Mouse (Mus musculus) C2C12 (cell line): ENCODE measurements around the gene Rras2. TPM values are rescaled to one million over a fixed set of nuclear protein-coding genes. Genes with fewer than 3 reads are reported as not detected.

Experiments used
- H3K27me3 ChIP-seq: one replicate; pipeline ENCODE4 v1.6.1; 2011; ENCODE audit not compliant: control insufficient read depth, insufficient read depth, insufficient read length
- H3K36me3 ChIP-seq: one replicate; pipeline ENCODE4 v1.6.1; 2011; ENCODE audit not compliant: control insufficient read depth, insufficient read depth
- H3K4me3 ChIP-seq: one replicate; pipeline ENCODE4 v1.5.1; 2011; ENCODE audit warnings: mild to moderate bottlenecking, control low read depth; ENCODE audit not compliant: poor library complexity, insufficient read depth, severe bottlenecking
- H3K79me2 ChIP-seq: one replicate; pipeline ENCODE4 v1.6.1; 2011; ENCODE audit not compliant: control insufficient read depth, insufficient read depth
- H3K79me3 ChIP-seq: one replicate; pipeline ENCODE4 v1.6.1; 2011; ENCODE audit warnings: low read depth, control low read depth
- H3ac ChIP-seq: one replicate; pipeline ENCODE3; 2011; ENCODE audit warnings: low read depth; ENCODE audit not compliant: control insufficient read depth, insufficient read length
- CEBPB ChIP-seq: IDR thresholded peaks from one replicate; pipeline ENCODE4 v1.6.1; 2011; ENCODE audit warnings: low read depth, mild to moderate bottlenecking, control low read depth, moderate library complexity
- CTCF ChIP-seq: IDR thresholded peaks from one replicate; pipeline ENCODE4 v1.5.1; 2011; ENCODE audit not compliant: control insufficient read depth, insufficient read depth, insufficient read length
- FOSL1 ChIP-seq: IDR thresholded peaks from one replicate; pipeline ENCODE4 v1.8.0; 2011; ENCODE audit warnings: mild to moderate bottlenecking, low read length; ENCODE audit not compliant: poor library complexity, insufficient read depth, severe bottlenecking
- MAX ChIP-seq: IDR thresholded peaks from one replicate; pipeline ENCODE4 v1.6.1; 2011; ENCODE audit warnings: mild to moderate bottlenecking, control low read depth
- MYOD1 ChIP-seq: IDR thresholded peaks from one replicate; pipeline ENCODE4 v1.6.1; 2011; ENCODE audit warnings: low read depth; ENCODE audit not compliant: control insufficient read depth, insufficient read length
- MYOG ChIP-seq: IDR thresholded peaks from one replicate; pipeline ENCODE4 v1.6.1; 2011; ENCODE audit not compliant: control insufficient read depth, insufficient read length; ENCODE audit errors: extremely low read depth
- USF1 ChIP-seq: IDR thresholded peaks from one replicate; pipeline ENCODE4 v1.6.1; 2011; ENCODE audit warnings: low read depth, mild to moderate bottlenecking, control low read depth, moderate library complexity
- polyA plus RNA-seq: library from polyadenylated mRNA; unstranded; fragments of >200 nt; fragmentation: generic; extraction: Trizol; gene quantifications from one replicate; pipeline ENCODE4 v1.2.1, GENCODE M21; 2012; ENCODE audit warnings: missing spikeins

Gene Rras2
- polyA plus RNA-seq, 1 experiment = 55.3 TPM

DNA sequence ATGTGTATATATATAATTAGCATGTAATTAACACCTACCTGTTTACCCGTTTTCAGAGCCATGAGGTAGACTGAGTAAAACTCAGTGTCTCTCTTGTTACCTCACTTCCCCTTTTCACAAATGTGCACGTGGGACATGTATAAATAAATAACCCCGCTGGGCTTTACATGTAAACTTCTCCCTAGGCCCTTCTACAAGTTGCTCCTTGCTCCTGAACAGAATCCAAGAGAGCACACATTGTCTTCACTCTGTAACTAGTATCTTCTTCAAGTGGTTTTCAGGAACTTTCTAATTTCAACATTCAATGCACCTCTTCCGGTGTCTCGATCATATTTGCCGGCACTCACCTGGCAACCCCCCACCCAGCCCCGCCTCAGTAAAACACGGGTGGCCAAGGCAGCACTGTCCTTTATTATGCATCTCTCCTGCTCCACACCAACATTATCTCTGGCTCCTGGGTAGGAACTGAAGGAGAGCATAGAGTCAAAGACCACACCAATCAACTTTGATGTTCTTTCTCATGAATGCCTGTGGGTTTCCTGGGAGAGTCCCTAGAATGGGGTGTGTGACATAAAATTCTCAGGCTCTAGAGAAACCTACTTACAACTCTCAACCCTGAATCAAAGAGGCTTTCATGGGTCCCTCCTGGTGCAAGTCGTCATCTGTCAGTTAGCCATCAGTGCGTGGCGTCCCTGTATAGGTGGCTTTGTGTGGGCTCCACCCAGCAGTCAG, 47.7 kb downstream of the Rras2 start:
- Histone ChIP-seq H3K79me3 (peaks cover 73% of the 10 kb centered on the region), H3ac (no peak overlapping the region), H3K79me2 (peaks cover 100% of the 10 kb centered on the region), H3K36me3 (no peaks in the 10 kb centered on the region), H3K4me3 (no peak overlapping the region), H3K27me3 (no peaks in the 10 kb centered on the region)
- no peak for TF ChIP-seq CTCF
- TF ChIP-seq MYOG = no peak
- TF ChIP-seq USF1 = no peak
- TF ChIP-seq MAX = no peak
- TF ChIP-seq MYOD1 = no peak
- TF ChIP-seq FOSL1 = no peak
- no peak for TF ChIP-seq CEBPB

DNA sequence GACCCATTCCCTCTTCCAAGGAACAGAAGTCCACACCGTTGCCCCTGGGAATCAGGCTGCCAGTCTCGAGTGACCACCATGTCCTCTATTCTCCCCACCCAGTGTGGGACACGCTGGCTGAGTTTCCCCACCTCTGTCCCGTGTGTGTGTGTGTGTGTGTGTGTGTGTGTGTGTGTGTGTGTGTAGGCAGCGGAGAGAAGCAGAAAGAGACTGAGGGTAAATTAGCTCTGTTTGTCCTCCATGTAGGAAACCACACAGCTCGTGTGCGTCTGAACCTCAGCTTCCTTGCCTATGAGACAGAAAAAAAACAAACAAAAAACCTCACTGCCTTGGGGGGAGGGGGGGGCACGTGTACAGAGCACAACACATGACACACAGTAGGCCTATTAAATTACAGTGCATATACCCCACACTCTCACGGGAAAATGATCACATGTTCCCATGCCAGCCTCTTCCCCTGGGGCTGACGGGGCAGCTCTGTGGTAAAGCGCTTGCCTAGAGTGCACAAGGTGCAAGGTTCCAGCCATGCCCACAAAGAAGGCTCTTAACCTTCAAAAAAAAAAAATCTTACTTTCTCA, 48.5 kb downstream of the Rras2 start:
- Histone ChIP-seq H3ac (no peak overlapping the region), H3K4me3 (no peak overlapping the region), H3K79me2 (peaks cover 98% of the 10 kb centered on the region), H3K36me3 (no peaks in the 10 kb centered on the region), H3K27me3 (no peaks in the 10 kb centered on the region), H3K79me3 (peaks cover 71% of the 10 kb centered on the region)
- TF ChIP-seq USF1 = no peak
- no peak for TF ChIP-seq FOSL1
- TF ChIP-seq MYOG = no peak
- TF ChIP-seq MAX = no peak
- TF ChIP-seq CTCF = no peak
- TF ChIP-seq MYOD1 = no peak
- no peak for TF ChIP-seq CEBPB

DNA sequence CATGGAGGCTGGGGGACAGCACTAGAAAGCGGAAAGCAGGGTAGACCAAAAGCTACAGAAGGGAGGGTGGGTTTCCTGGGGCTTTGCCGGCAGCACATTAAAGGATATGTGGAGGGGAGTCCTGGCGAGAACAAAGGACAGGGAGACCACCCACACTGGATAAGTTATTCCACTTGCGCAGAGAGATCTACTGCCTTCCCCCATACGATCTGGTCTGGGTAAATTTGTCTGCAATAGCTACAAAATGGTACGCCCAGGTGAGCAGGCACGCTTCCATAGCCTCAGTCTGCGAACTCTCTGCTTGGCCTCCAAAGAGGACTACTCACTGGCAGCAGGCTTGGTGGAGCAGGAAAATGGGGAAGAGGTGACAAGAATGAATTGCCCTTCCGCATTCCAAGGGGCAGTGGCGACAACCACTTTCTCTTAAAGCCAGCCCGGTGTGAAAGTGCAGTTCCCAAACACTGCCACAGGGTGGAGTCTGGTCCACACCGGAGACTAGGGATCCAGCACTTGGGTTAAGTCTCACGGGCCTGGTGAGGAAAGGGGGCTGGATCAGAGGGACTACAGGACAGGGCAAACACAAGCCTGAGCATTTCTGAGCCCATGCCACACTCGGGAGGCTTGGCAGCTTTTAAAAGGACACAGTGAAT, 50.9 kb downstream of the Rras2 start:
- H3K79me2 ChIP-seq = peaks cover 92% of the 10 kb centered on the region
- H3ac ChIP-seq = no peak overlapping the region
- no peaks in the 10 kb centered on the region for H3K36me3 ChIP-seq
- no peaks in the 10 kb centered on the region for H3K27me3 ChIP-seq
- H3K79me3 ChIP-seq = peaks cover 71% of the 10 kb centered on the region
- TF ChIP-seq USF1 (no peak), MAX (no peak), CTCF (peak; percentile 74), MYOD1 (no peak), CEBPB (no peak), MYOG (no peak), FOSL1 (no peak)
- H3K4me3 ChIP-seq = no peak overlapping the region

DNA sequence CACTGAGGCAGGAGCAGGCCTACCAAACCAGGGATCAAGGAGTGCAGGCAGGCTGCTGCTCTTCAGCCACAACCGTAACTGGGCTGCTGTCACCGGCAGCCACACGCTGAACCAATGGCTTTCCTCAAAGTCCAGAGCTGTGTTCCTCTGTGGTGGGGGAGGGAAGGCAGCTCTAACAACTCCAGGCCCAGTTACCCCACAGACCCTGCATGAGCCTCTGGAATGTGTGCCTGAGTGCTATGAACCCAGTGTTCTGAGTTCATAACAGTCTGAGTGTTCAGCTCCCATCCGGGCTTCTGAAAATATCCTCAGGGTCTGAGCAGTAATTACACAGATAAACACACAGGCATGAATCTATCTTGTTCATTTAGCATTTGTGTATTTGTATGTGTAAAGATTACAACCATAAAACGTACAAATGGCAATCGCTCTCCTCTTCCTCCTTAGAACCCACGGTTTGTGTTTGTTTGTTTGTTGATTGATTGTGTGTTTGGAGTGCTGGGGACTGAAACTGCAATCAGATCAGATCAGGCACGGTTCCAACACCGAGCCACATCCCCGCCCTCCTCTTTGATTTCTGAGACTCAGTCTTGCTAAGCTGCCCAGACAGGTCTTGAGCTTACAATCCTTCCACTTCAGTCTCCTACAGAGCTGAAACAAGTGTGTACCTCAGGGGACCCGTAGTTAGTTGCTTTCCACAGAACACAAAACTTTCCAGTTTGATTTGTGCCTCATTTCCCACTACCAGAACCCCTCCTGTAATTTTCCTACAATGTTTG, 52.0 kb downstream of the Rras2 start:
- H3K79me3 ChIP-seq = peaks cover 66% of the 10 kb centered on the region
- no peak overlapping the region for H3K4me3 ChIP-seq
- H3K79me2 ChIP-seq = peaks cover 87% of the 10 kb centered on the region
- no peaks in the 10 kb centered on the region for H3K36me3 ChIP-seq
- H3ac ChIP-seq = no peak overlapping the region
- no peaks in the 10 kb centered on the region for H3K27me3 ChIP-seq
- TF ChIP-seq MAX = no peak
- TF ChIP-seq CTCF = no peak
- TF ChIP-seq MYOG = no peak
- no peak for TF ChIP-seq USF1
- no peak for TF ChIP-seq MYOD1
- no peak for TF ChIP-seq FOSL1
- no peak for TF ChIP-seq CEBPB

DNA sequence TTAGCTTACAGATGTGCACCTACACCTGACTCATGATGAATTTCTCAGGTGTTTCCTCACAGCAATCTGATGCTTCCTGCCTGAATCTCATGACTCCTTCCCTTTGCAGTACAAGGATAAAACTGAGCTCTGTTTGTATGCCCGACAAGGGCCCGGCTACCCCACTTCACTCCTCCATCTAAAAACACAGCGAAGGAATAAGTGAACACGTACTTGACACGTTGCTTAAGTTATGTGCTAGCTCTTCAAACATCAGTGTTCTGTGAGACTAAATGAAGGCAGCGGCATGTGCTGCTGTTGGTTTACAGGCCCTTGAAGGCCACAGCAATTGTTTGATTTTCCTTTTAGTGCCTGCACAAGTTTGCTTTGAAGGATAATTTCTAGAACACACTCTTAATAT, 53.6 kb downstream of the Rras2 start:
- Histone ChIP-seq H3K79me3 (peaks cover 61% of the 10 kb centered on the region), H3ac (no peak overlapping the region), H3K36me3 (no peaks in the 10 kb centered on the region), H3K79me2 (peaks cover 84% of the 10 kb centered on the region), H3K27me3 (no peaks in the 10 kb centered on the region), H3K4me3 (no peak overlapping the region)
- TF ChIP-seq CEBPB (no peak), MYOD1 (no peak)
